Mouse (Mus musculus): ENCODE results near the gene Gm21788.
"Not testable (repeated sequence)": the region's sequence is repeated elsewhere in the genome, so short reads cannot be mapped to it uniquely, and the experiment has no call there.

Gm21788 gene

GRCm38 (mm10) chrY:7404710-7405109 is at the start of gene Gm21788:
TSS of gene Gm21788 (plus strand) at chrY:7405010.
- not testable (repeated sequence) for DNase-seq (ENCODE audit: low spot score in 2 of 2)
